Mouse (Mus musculus) olfactory bulb, adult 2 months (tissue): ENCODE measurements at regions not wholly inside any gene's neighbourhood (a gene's known extent, or its start where the extent isn't known, plus 50 kb on each side); places are given as distances from the start of the nearest gene placed in this dataset.

Experiments used
- CTCF ChIP-seq: fragments of 200-500 bp; IDR thresholded peaks from 2 replicates; pipeline ENCODE4 v1.5.1; 2012; ENCODE audit warnings: low read depth, mild to moderate bottlenecking, low read length, moderate library complexity; ENCODE audit not compliant: insufficient read depth
- POLR2A ChIP-seq: fragments of 200-500 bp; IDR thresholded peaks from 2 replicates; pipeline ENCODE4 v1.6.1; 2012; ENCODE audit warnings: mild to moderate bottlenecking, low read depth, low read length, moderate library complexity; ENCODE audit not compliant: insufficient read depth

DNA sequence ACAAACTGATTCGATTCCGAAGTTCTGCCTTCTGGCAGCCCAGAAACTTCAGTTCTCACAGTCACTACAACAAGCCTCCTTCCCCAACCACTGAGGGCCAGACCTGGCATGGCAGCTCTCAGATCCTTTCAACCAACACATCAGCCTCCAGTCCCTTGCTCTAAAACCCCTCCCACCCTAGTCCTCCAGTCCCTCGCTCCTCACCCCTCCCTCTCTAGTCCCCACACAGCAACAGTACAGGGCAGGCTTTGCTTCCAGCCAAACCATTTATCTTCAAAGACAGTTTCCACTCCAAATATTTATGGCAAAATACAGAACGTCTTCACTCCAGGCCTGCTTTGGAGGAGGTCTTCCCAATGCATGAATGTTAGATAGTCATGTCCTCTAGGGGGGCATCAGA, 147.9 kb downstream of the Bcl11b start:
- TF ChIP-seq CTCF = no peak
- TF ChIP-seq POLR2A = no peak
